Mouse (Mus musculus) C2C12 (cell line): ENCODE data around the gene Id1.

Source experiments
- CEBPB ChIP-seq: IDR thresholded peaks from one replicate; pipeline ENCODE4 v1.6.1; 2011; ENCODE audit warnings: low read depth, mild to moderate bottlenecking, control low read depth, moderate library complexity
- CTCF ChIP-seq: IDR thresholded peaks from one replicate; pipeline ENCODE4 v1.5.1; 2011; ENCODE audit not compliant: control insufficient read depth, insufficient read depth, insufficient read length
- FOSL1 ChIP-seq: IDR thresholded peaks from one replicate; pipeline ENCODE4 v1.8.0; 2011; ENCODE audit warnings: mild to moderate bottlenecking, low read length; ENCODE audit not compliant: poor library complexity, insufficient read depth, severe bottlenecking
- MAX ChIP-seq: IDR thresholded peaks from one replicate; pipeline ENCODE4 v1.6.1; 2011; ENCODE audit warnings: mild to moderate bottlenecking, control low read depth
- MYOD1 ChIP-seq: IDR thresholded peaks from one replicate; pipeline ENCODE4 v1.6.1; 2011; ENCODE audit warnings: low read depth; ENCODE audit not compliant: control insufficient read depth, insufficient read length
- MYOG ChIP-seq: IDR thresholded peaks from one replicate; pipeline ENCODE4 v1.6.1; 2011; ENCODE audit not compliant: control insufficient read depth, insufficient read length; ENCODE audit errors: extremely low read depth
- USF1 ChIP-seq: IDR thresholded peaks from one replicate; pipeline ENCODE4 v1.6.1; 2011; ENCODE audit warnings: low read depth, mild to moderate bottlenecking, control low read depth, moderate library complexity

DNA sequence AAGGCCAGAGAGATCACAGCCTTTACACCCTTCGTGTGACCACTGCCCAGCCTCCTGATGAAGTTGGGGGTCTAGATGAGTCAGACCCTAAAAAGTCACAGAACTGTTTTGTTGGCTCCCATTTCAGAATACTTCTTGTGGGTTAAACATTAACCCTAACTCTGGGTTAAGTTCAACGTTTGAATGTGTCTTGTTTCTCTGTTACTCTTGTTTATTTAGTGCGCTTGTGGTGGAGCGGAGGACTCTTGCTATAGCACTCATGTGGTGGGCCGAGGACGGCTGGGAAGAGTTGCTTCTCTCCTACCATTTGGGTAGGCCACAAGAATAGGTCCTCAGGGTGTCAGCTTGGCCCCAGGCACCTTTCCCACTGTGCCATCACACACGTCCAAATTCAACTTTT is 7.5 kb upstream of the Id1 start:
- TF ChIP-seq CTCF, result no peak
- no peak for TF ChIP-seq MYOG
- TF ChIP-seq USF1, result no peak
- no peak for TF ChIP-seq MAX
- TF ChIP-seq FOSL1, result no peak
- no peak for TF ChIP-seq MYOD1
- no peak for TF ChIP-seq CEBPB
